Mouse (Mus musculus) A20 (cell line): ENCODE data around the gene Tnrc6c.

ENCODE experiments used
- DNase-seq: peaks from one replicate; pipeline ENCODE4 v3.0.0-alpha.2; 2011; ENCODE audit warnings: low read depth, low spot score

The Tnrc6c gene

DNA sequence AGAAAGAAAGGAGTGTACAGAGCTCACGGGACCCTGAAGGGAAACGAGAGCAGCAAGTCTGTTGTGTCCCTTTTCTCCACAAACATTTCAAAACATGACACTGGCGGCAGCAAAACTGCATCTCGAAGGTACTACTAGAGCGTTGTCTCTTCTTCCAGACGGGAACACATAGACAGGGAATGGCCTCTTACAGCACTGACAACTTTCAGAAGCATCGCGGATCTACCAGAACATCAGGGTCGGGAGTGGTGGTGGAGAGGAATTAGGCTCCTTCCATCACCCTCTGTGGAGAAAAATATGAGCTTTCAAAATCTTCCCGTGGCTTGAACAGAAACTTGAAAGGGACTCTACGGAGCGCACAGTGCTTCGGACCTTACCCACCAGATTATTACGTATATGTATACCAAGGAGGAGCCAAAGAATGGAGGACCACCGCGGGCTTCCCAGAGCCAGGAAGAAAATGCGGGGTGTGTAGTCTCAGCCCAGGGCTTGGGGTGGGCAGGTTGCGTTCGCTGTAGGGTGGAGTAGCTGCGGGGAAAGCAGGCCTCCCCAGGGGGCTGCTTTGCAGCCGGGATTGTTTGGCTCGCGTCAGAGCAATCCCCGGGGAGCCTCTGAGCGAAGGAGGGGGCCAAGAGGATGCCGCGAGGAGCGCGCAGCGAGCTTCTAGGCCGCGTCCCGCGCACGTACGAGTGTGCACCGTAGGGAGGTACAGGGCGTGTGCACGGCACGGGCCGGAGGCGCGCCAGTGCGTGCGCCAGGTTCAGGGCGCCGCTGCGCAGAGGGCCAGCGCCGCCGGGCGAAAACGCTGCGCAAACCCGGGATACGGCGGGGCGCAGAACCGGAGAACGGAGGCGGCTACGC is at the start of gene Tnrc6c:
TSS of gene Tnrc6c (plus strand) at position 799 of the 861 bp plus-strand sequence.
- DNase-seq, result no peak

DNA sequence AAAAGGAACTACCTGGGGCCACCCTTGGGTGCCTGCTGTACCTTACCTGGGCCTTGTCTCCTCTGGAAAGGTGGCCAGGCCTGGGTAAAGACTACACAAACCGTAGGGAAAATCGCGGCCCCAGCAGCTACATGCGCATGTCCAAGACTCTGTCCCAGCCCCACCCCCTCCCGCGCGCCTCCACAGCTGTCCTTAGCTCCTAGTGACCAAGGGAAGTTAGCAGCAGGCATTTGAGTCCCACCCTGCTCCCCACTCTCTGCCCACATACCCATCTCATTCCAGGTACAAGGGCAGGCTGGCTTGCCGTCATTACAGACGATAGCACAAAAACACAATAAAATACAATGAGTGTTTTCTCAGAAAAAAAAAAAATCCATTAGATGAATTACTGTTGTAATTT is 48.0 kb upstream of the Tnrc6c start:
- no peak for DNase-seq

DNA sequence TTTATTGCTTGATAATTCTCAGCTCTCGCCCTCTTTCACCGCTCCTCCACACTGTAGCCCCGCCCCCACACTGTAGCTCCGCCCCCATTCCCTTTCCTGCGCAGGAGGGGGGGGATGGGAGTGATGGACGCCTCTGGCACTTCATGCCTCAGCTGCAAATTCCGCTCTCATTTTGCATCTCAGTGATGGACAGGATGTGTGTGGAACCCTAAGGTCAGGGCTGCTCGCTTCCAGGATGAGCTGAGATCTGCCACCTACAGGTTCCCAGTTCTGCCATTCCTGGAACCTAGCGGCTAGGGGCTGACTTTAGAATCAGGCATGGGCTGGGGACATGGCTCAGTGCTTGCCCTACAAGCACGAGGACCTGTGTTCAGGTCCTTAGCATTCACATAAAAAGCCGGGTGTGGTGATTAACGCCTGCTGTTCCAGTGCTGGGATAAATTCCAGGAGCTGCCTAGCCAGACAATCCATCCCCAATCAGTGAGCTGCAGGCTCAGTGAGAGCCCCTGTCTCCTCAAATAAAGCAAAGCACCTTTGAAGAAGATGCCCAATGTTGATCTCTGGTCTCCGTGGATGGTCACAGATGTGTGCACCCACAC is 47.4 kb upstream of the Tnrc6c start:
- DNase-seq, result no peak

DNA sequence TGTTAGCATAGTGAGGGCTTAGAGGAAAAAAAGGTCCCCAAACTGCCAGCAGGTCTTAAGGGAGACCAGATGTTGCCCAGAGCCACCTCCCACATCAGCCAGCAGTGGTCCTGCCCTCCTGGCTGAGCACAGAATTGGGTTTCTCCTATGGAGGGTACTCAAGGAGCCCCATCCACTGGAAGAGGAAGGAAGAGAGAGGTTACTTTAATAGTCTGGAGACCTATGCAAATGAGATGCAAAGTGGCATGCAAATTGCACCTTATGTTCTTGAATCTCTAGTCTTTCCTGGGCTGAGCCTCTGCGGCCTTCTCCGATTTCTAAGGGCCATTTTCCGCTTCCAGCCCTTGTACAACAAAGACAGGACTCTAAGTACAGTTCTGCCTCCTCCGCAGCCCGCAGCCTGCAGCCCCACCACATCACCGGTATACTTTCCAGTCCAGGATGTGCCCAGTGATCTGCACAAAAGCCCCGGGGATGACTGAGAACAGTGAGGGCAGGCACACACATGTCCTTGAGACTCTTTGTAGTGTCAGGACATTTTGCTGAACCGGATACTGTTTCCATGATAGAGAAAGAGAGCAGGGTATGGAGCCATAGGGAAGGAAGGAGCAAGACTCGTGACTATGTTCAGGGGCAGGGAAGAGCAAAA is 45.8 kb upstream of the Tnrc6c start:
- DNase-seq, result no peak

DNA sequence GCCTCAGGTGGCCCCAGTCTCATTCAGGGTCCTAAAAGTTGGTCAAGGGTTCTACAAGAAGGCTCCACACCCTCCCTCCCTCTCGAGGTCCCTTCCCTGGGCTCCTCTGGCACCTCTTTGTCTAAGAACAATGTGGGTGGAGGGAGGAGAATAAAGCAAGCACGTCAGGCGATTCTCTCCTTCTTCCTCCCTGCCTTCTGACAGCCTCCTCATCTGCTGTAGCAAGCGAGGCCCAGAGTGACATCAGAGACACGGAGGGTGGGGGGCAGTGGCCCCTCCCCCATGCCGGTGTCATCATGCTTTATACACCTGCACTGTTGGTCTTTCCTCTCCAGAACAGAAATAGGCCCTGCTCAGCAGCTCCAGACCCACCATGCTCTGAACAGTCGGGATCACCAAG is 45.1 kb upstream of the Tnrc6c start:
- DNase-seq, result no peak

DNA sequence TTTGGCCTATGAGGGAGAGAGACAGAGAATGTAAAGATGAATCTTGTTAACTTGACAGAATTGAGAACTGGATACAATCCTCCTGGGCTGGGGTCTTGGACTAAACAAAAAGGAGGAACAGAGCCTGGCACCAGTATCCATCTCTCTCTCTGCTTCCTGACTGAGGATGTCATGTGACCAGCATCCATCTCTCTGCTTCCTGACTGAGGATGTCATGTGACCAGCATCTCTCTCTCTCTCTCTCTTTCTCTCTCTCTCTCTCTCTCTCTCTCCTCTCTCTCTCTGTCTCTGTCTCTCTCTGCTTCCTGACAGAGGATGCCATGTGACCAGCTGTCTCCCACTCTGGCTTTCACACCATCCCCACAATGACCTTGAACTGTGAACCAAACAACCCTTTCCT is 43.5 kb upstream of the Tnrc6c start:
- no peak for DNase-seq

DNA sequence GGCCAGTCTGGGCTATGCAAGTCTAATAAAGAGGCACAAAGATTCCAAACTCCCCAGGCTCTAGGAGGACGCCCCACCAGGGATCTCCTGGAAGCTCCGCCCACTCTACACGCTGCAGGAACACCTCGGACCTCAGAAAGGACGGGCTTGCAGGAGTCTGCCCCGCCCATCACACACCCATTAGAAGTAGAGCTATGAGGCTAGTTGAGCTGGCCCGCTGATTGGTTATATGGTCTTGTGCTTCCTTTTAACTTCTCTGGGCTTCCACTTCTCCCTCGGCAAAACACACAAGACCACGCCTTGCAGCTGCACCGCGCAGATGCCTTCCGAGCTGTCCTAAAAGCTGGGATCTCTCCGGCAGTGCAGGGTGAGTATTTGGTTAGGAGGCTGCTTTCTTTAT is 43.0 kb upstream of the Tnrc6c start:
- DNase-seq, result peak; percentile 79

DNA sequence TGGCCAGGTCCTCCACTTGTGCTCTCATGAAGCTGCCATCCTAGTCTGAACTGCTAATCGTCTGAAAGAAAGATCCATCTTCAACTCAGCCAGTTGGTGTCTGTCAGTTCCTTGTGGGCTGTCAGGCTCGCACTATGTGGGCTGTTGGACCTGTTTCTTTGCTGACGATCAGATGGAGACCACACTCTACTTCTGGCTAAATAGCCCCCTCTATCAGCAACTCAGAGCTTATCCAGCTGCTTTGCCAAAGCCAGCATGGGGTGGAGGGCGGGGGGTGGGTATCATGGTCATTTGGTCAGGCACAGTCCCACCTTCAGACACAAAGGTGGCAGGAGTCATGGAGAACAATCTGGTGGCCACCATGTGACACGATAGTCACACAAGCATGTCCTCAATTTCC is 42.2 kb upstream of the Tnrc6c start:
- no peak for DNase-seq

DNA sequence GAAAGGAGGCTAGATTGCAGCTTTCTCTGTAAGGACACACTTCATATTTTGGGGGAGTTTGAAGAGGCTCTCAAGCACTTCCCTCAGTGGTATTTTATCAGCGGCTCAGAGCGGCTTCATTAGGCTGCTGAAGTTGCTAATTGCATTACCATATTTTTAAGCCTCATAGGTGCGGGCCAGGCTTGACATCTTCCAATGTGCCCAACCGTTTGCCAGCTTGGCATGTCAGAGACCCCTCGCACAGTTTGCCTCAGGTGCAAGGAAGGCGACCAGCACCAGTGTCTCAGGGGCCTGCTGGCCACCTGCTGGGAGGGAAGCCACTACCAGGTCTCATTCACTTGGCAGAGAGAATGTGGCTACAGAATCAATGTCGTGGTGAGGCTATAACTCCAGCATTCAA is 41.2 kb upstream of the Tnrc6c start:
- DNase-seq, result no peak

DNA sequence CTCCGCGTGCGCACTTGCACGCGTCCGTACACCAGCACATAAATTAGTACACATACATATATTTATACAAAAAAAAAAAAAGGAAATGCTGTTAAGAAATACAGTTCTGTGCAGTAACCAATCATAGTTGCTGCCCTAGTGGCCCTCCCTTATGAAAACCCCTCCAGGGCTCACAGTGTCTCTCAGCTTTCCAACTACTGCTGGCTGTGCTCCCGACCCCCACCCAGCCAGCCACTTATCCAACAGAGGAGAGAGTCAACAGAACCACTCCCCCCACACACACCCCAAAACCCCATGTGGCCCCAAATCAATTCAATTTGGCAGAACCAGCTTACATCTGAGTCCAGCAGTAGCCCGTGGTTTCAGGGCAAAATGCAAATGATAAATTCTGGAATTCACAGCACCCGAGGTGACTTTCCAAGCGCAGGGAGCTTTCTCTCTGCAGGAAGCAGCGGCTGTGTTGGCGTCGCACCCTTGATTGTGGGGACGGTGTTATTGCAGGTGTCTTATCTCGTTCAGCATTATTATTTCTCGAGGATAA is 36.7 kb upstream of the Tnrc6c start:
- no peak for DNase-seq

DNA sequence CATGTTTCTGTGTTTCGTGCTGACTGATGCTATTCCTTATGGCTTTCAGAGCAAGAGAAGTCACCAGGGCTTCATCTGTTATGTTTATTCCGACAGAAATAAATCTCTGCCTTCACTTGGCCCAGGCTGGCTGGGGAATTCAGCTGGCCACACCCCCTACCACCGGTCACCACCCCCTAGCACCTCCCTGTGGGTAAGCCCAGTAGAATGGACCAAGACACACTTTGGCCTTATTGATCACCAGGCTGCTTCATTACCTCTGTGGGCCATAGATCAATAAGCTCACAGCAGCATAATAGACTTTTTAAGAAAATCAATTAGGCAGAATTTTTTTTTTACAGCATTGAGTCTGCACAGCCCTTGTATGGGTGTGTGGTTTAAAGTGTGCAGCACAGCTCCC is 35.9 kb upstream of the Tnrc6c start:
- DNase-seq, result no peak

DNA sequence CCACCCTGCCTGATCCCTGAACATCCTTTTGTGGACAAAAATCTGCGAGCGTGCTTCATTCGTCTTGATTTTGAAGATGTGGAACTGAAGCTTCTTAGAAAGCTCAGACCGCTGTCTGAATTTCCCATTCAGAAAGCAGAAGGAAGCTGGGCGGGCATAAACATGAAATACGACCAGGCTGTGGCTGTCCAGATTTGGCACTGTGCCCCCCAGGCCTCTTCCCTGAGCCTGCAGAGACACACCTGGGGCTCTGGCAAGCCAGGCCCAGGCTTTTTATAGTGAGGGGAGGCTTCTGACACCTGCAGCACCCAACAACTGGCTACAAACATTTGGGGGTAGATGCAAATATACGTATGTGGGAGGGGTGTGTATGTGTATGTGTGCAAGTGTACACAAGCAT is 35.3 kb upstream of the Tnrc6c start:
- DNase-seq, result peak; percentile 83

DNA sequence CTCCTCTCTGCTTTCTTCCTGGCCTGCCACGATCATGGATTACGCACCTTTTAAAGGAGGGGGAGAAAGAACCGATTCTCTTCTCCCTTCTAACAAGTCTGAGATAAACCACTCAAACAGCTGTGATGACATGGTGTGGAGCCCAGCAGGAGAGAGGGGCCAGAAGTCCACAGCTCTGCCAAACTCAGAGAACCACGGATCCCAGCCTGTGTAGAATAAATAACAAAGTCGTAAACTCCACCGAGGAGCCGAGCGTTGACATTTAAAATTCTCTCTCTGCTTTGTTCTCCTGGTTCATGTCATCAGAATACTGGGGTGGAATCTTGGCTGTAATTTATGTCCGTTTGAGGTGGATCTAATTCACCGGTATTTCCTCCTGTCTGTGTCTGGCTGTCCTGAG is 34.5 kb upstream of the Tnrc6c start:
- no peak for DNase-seq

DNA sequence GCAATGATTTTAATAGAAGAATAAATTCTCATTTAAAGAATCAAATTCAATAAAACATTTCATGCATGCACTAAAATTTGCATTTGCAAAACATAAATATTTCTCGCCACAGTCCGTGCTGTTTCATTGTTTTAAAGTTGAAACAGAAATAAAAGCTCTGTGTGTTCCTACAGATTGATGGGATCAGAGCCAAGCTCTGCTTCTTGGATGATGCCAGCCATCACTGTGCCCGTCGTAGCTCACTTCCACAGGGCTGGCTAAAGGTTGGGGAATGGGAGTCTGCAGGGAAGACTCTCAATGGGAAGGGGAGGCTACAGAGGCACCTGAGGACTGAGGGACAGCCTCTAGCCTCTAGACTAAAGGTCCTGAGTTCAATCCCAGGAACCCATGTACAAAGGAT is 28.9 kb upstream of the Tnrc6c start:
- no peak for DNase-seq

DNA sequence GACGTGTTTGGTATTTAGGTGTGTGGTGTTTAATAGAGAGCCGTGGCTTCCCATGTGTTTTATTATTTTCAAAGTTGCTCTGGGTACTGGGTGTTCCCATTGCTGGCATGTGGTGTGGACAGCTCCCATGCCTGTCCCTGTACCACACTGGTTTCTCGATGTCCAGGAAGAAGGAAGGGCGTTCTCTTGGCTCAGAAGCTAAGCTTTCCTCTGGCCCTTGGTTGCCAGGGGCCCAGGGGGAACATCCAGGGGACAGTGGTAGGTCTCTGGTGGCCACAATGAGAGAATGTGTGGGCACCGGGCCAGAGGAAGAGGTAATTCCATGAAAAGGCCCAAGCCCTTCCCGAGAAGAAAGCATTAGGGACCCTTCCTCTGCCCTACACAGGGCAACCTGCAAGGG is 27.5 kb upstream of the Tnrc6c start:
- no peak for DNase-seq

DNA sequence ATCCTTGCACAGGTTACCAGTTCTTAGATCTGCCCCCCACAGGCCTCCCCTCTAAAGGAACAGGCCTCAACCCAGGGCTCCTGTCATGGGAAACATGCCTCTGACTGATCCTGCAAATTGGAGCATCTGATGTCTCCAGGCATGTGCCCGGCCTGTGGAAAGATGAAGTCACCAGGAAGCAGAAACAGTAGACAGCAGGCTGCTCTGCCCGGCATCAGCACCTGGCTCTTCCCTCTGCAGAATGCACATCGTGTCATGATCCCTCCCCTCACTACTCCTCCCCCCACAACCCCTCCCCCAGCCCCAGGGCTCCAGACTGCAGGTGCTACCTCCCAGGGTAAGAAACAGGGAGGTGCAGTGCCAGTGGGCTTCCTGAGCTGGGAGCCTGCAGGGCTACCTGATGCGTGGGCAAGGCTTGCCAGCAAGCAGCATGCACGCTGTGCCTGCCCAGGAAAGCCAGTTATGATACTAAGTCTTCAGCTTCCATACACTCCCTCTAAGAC is 27.0 kb upstream of the Tnrc6c start:
- no peak for DNase-seq

DNA sequence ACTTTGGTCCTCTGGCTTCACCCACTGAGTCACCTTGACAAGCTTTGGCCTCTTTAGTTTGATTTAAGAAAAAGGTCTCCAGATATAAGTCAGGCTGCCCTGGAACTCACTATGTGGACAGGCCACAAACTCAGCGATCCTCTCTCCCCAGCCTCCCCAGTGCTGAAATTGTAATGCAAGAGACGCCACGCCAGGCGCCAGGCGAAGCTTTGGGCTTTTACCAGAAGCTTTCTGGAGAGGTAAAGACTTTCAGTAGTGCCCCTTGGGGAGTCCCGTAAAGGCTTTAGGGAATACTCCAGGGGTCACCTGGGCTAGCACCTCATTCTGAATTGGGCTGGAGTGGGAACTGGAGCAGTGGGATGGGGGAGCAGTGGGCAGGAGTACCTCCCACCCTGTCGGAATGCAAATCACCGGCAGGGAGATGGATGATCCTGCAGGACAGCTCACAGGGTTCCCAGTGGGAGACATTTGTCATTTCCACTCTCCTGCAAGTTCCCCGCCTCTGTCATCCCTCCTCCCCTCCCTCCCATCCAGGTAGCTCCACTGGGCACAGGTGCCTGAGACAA is 26.3 kb upstream of the Tnrc6c start:
- DNase-seq, result no peak

DNA sequence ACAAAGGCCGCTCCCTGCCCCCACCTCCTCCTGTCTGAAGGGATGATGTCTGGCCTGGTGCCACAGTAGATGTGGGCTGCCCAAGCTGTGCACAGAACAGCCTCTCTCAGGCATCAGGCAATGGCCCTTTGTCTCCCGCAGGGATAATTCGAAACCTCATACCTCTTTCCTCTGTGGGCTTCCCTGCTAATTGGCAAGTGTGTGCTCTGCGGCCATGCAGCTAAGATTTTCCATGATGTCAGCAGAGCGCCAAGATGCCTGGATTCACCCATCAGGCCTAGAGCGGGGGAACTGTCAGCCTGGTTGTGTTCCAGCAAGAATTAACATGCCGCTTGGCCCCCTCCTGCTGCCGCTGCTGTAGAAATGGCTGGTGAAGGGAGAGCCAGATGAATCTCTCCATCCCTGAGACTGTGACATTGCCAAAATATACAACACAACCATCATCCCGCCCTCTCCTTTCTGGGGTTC is 25.7 kb upstream of the Tnrc6c start:
- DNase-seq, result no peak

DNA sequence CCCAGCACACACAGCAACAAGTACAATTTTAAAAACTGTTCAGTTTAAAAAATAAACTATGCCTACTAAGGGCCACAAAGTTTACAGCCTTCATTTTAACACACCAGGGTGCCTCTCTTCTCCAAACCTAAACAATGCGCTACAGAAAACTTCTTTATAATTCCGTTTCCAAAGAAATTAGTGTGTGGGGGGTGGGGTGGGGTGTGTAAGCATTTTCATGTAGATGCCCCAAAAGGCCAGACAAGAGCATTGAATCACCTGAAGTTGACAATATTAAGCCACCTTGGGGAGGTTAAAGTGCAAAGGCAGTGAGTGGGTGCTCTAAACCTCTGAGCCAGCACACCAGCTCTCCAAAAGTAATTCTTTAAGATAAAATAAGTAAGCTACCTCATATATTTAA is 24.2 kb upstream of the Tnrc6c start:
- DNase-seq, result no peak

DNA sequence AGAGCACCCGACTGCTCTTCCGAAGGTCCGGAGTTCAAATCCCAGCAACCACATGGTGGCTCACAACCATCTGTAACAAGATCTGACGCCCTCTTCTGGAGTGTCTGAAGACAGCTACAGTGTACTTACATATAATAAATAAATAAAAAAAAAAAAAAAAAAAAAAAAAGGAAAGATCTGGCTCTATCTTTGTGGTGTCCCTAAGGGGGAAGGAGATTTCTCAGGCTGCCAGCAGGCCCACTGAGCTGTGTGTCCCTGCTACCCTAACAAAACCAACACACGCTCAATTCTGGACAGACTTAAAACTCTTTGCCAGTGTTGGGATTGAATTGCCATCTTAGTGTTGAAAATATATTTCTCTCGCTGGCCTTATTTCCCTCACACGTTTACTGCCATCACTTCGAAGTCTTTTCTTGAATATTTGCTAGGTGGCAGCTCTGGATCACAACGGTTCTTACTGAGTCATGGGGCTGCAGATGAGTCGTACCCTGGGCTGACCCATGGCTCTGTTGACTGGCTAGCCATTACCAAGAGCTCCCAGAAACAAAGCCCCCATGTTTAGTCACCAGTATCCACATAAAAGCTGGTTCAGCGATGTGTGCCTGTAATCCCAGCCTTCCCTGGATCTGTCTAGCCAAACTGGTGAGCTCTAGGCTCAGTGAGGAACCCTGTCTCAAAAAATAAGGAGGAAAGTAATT is 23.1 kb upstream of the Tnrc6c start:
- DNase-seq, result no peak

DNA sequence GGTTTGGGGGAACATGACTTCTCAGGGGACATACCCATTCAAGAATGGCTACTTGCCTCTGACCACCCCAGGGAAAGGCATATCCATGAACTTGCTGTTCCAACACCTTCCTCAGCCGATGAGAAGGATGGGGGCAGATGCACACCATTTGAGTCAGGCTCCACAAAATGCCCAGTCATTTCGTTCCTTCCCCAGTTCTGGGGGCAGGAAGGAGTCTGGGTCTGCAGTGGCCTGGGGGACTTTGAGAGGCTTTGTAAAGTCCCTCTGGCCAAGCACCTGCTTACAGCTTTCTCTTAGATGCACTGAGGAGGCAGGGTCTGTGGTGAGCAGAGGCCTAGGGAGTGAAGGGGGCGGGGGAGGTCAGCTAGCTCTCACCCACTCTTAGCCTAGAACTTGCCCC is 20.8 kb upstream of the Tnrc6c start:
- DNase-seq, result no peak
